7 mouse cellular contexts compared by ENCODE assay signal in genomic region chr12:83597025-83597501, GRCm38 (mm10). TPM values are rescaled to one million over a fixed set of nuclear protein-coding genes. Genes with fewer than 3 reads are reported as not detected.
DNase-seq lines count a peak whose midpoint lies in the region; ATAC-seq lines count a peak whose summit lies in the region.

Gene Zfyve1, minus strand, starts transcription at chr12:83597222.

- 0% methylated on average over 28 of the region's 28 CpGs for WGBS in intestine, embryonic 15.5 days
- WGBS in midbrain, embryonic 10.5 days = under 1% methylated on average over 28 of the region's 28 CpGs

- peak within 1 kb of the TSS; percentile 89 for H3K27ac ChIP-seq in intestine, embryonic 15.5 days
- peak within 1 kb of the TSS; percentile 97 for H3K27ac ChIP-seq in midbrain, embryonic 10.5 days (replicated peaks)

- H3K36me3 ChIP-seq in intestine, embryonic 15.5 days = peaks cover 9% of the 10 kb centered on the region; the same call in 1 of the 2 replicates
- peaks cover 29% of the 10 kb centered on the region for H3K36me3 ChIP-seq in midbrain, embryonic 10.5 days

- H3K9me3 ChIP-seq in intestine, embryonic 15.5 days = no peaks in the 10 kb centered on the region
- no peaks in the 10 kb centered on the region for H3K9me3 ChIP-seq in midbrain, embryonic 10.5 days (replicated peaks)

- H3K4me1 ChIP-seq in intestine, embryonic 15.5 days (replicated peaks) = no peaks in the 10 kb centered on the region; the same call in 1 of the 2 replicates
- H3K4me1 ChIP-seq in midbrain, embryonic 10.5 days = peaks cover 15% of the 10 kb centered on the region

- no peaks in the 10 kb centered on the region for H3K27me3 ChIP-seq in intestine, embryonic 15.5 days (replicated peaks)
- no peaks in the 10 kb centered on the region for H3K27me3 ChIP-seq in midbrain, embryonic 10.5 days (ENCODE audit: low read depth, poor library complexity, severe bottlenecking)

- peak; percentile 99 for ATAC-seq in intestine, embryonic 15.5 days

- peak; percentile 97 for DNase-seq in adrenal gland, adult 2 months
- DNase-seq in embryo, embryonic 11.5 days (ENCODE audit: low read depth, low spot score) = peak; percentile 93
- DNase-seq in gastrocnemius, postnatal 36 days = peak; percentile 83 to 93
- DNase-seq in left cerebral cortex, postnatal 25 days (ENCODE audit: low spot score in 2 of 2) = peak; percentile 95 to 99
- peak; percentile 95 for DNase-seq in midbrain, embryonic 10.5 days (ENCODE audit: low spot score)
- DNase-seq in right cerebral cortex, postnatal 4 days = peak; percentile 85

- H3K4me2 ChIP-seq in intestine, embryonic 15.5 days (replicated peaks) = peak within 1 kb of the TSS; percentile 76

- intact Hi-C loops in gastrocnemius, postnatal 36 days (cut with DNase I) = no loop called here
- intact Hi-C loops in left cerebral cortex, postnatal 25 days (cut with DNase I) = no loop called here

- H3K4me3 ChIP-seq in intestine, embryonic 15.5 days (replicated peaks) = peak within 1 kb of the TSS; percentile 97
- H3K4me3 ChIP-seq in midbrain, embryonic 10.5 days = peak within 1 kb of the TSS; percentile 97

- H3K9ac ChIP-seq in intestine, embryonic 15.5 days = peak within 1 kb of the TSS; percentile 94

RNA-seq across cellular contexts. Expression of gene Zfyve1, which starts in this region (rescaled TPM):
- 10 to 100 TPM; 31.0 to 35.0 TPM for total RNA-seq in adrenal gland, adult 2 months (2021)
- 20.3 and 21.1 TPM in 2 replicates for polyA plus RNA-seq in adrenal gland, adult 2 months (2012; rRNA removed)
- total RNA-seq in gastrocnemius, postnatal 36 days (2021) = 10 to 100 TPM; 17.0 to 17.7 TPM
- polyA plus RNA-seq in intestine, embryonic 15.5 days (2015; fragmentation: Nextera tagmentation; extraction: Ambion mirVana) = 11.3 and 11.7 TPM in 2 replicates
- total RNA-seq in left cerebral cortex, postnatal 25 days (2021) = 10 to 100 TPM; 44.1 to 47.6 TPM
- 21.1 and 26.8 TPM in 2 replicates for polyA plus RNA-seq in midbrain, embryonic 10.5 days (2016; fragmentation: Nextera tagmentation; extraction: Ambion mirVana)

Comparison
In these comparisons a context has a peak if more than half of its experiments do, and no peak if none do; other contexts are left out.
1. Peak in every context shown above with its lines: DNase-seq, ATAC-seq, H3K4me3 ChIP-seq and H3K27ac ChIP-seq.